Mouse (Mus musculus) activated CD4-positive, CD25-positive, alpha-beta regulatory T cell, adult 4 months (primary cell): ENCODE results near the gene Dusp11. TPM values are rescaled to one million over a fixed set of nuclear protein-coding genes. Genes with fewer than 3 reads are reported as not detected.

Source experiments
- polyA plus RNA-seq, 2 experiments: library from polyadenylated mRNA; unstranded; fragments of 100-300 nt; shearing (Covaris generic); gene quantifications; one replicate each; pipeline ENCODE4 v1.2.1; 2017

Gene Dusp11
- polyA plus RNA-seq, 2 experiments from 2014 or later = 223 to 225 TPM

Other genes with a start within 250 kb of the Dusp11 start
- not detected for gene Nat8f7, start 248.5 kb downstream of the Dusp11 start, polyA plus RNA-seq
- not detected for gene Nat8f3, start 195.9 kb downstream of the Dusp11 start, polyA plus RNA-seq
- not detected for gene Nat8f6, start 140.7 kb downstream of the Dusp11 start, polyA plus RNA-seq
- gene Nat8f5, start 140.7 kb downstream of the Dusp11 start, polyA plus RNA-seq = not detected
- gene Nat8, start 129.6 kb downstream of the Dusp11 start, polyA plus RNA-seq = not detected
- not detected for gene Nat8f2, start 92.5 kb downstream of the Dusp11 start, polyA plus RNA-seq
- gene Nat8f4, start 56.8 kb downstream of the Dusp11 start, polyA plus RNA-seq = 1 to 10 TPM; 7.3 to 7.7 TPM
- 10 to 100 TPM; 50.0 to 63.1 TPM for gene Tprkb, start 49.8 kb downstream of the Dusp11 start, polyA plus RNA-seq
- gene Nat8f1, start 46.0 kb downstream of the Dusp11 start, polyA plus RNA-seq = 10 to 100 TPM; 11.3 to 11.6 TPM
- not detected for gene Figla, start 54.5 kb upstream of the Dusp11 start, polyA plus RNA-seq
- not detected for gene Add2, start 67.0 kb upstream of the Dusp11 start, polyA plus RNA-seq
- not detected for gene Tgfa, start 233.6 kb upstream of the Dusp11 start, polyA plus RNA-seq